Mouse (Mus musculus) layer of hippocampus, postnatal 14 days (tissue): ENCODE measurements at regions not wholly inside any gene's neighbourhood (a gene's known extent, or its start where the extent isn't known, plus 50 kb on each side); places are given as distances from the start of the nearest gene placed in this dataset.

Source experiments
- DNase-seq, 2 experiments: peaks; one replicate each; pipeline ENCODE4 v3.0.0; 2021 to 2022; ENCODE audit warnings: low spot score in 2 of 2, mixed read lengths in 1 of 2

- no peak for DNase-seq
Measured at GRCm38 (mm10) chrX:108608446-108608845, 56.2 kb downstream of the Gm379 start.

- DNase-seq = no peak
Measured at GRCm38 (mm10) chrX:108599906-108600468, 64.7 kb downstream of the Gm379 start.

GRCm38 (mm10) chrX:108561977-108562376 is 102.7 kb downstream of the Gm379 start:
- no peak for DNase-seq

- no peak for DNase-seq
Measured at GRCm38 (mm10) chrX:108543149-108543548, 121.5 kb downstream of the Gm379 start.

- DNase-seq = no peak
Measured at GRCm38 (mm10) chrX:108541410-108541809, 123.3 kb downstream of the Gm379 start.

GRCm38 (mm10) chrX:108536995-108537394 is 127.7 kb downstream of the Gm379 start:
- DNase-seq = peak; percentile 12 to 36
